Mouse (Mus musculus) right cerebral cortex, postnatal 4 days (tissue): Measurements from ENCODE around the gene Armc7.

Experiments
- DNase-seq: peaks from one replicate; pipeline ENCODE4 v3.0.0-alpha.2; 2022

Gene Armc7

GRCm38 (mm10) chr11:115535401-115536037 lies 60.1 kb downstream of the Armc7 start:
- DNase-seq = peak; percentile 73

DNA sequence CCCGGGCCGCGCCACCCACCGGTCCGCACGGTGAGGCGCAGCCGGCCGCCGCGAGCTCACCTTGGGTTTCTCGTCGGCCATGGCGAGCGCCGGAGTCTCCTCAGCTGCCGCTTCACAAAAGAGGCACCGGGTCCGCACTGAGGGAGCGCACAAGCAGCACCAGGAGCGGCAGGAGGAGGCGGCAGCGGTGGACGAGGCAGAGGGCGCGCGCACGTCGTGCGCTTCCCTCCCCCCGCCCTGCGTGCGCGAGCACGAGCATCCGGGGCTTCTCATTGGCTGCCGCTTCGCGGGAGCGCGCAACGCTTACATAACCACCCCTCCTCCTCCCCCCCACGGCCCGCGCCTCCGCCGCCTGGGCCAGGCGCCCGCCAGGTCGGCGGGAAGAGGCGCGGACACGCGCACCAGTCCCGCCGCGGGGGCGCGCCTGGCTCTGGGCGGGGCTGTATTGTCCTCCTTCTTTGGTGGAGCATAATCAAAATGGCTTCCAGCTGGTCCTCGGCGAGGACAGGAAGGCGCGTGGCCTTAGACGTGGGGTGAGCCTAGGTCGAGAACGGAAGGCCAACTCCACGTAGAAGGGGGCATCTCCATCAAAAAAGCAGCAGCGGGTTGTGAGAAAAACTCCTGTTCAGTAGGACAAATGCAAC lies 60.7 kb downstream of the Armc7 start, which contains the start of gene Sumo2:
Gene Sumo2 (minus strand): TSS at position 239 of the 644 bp plus-strand sequence.
- peak; percentile 99 for DNase-seq

DNA sequence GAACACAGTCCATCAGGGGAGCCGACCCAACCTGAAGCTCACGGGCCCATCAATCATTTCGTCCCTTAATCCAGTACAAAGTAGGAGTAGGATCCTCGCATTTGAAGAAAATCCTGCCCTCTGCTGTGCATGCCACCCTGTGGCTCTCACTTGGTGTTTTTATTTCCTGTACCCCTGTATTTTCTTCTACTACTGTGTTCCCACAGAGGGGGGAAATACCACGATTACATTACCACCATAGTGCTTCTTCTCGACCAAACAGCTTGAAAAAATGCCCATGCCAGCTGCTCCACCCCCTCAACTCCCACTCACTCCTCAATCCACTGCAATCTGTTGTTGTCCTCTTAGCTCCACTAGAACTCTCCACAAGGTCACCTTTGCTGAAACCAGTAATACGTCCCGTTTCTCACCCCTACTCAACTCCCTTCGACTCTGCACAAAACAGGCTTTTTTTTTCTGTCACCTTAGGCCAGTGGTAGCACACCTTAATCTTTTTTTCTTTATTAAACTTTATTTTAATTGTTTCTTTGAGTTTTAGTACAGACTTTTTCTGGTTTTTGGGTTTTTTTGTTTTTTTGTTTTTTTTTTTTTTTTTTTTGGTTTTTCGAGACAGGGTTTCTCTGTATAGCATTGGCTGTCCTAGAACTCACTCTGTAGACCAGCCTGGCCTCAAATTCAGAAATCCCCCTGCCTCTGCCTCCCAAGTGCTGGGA lies 61.5 kb downstream of the Armc7 start:
- no peak for DNase-seq

- DNase-seq = no peak
These were observed 62.6 kb downstream of the Armc7 start for GRCm38 (mm10) chr11:115538045-115538444.
